Mouse (Mus musculus) c-Kit-negative CD71-positive TER-119-positive erythroid progenitor cells, embryonic 14.5 days (primary cell): Measurements from ENCODE around the gene Gga1.

Experiments used
- DNase-seq: peaks from one replicate; pipeline ENCODE4 v3.0.0-alpha.2; 2013; ENCODE audit warnings: low read depth, low spot score

The Gga1 gene

GRCm38 (mm10) chr15:78876991-78877809 is at the start of gene Gga1:
Gene Gga1 (plus strand): TSS chr15:78877190.
- peak; percentile 71 for DNase-seq

GRCm38 (mm10) chr15:78828315-78828714 is 48.7 kb upstream of the Gga1 start:
- DNase-seq, result no peak

- no peak for DNase-seq
Observed at GRCm38 (mm10) chr15:78829636-78830035, 47.4 kb upstream of the Gga1 start.

GRCm38 (mm10) chr15:78830742-78831719 is 46.0 kb upstream of the Gga1 start:
- DNase-seq, result no peak

- DNase-seq, result no peak
Observed at GRCm38 (mm10) chr15:78831720-78832657, 45.0 kb upstream of the Gga1 start.

DNA sequence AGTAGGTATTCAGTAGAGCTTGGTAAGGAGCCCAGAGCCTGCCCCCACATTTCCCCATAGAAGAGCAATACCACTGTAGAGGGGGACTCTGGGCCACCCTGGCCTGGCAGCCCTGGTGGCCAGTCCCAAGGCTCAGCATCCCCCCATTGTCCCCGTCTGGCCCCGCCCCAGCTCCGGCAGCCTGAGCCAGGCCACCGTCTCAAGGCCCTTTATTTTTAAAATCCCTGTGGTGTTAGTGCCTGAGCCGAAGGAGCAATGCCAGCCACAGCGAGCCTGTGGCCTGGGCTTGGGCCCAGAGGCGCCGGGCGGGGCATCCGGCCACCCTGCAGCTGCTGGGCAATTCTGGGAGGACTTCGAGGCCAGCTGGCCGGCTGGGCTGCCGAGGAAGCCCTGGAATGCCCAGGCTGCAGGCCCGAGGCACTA is 44.3 kb upstream of the Gga1 start:
- DNase-seq, result no peak

GRCm38 (mm10) chr15:78833582-78833981 is 43.4 kb upstream of the Gga1 start:
- peak; percentile 37 for DNase-seq

DNA sequence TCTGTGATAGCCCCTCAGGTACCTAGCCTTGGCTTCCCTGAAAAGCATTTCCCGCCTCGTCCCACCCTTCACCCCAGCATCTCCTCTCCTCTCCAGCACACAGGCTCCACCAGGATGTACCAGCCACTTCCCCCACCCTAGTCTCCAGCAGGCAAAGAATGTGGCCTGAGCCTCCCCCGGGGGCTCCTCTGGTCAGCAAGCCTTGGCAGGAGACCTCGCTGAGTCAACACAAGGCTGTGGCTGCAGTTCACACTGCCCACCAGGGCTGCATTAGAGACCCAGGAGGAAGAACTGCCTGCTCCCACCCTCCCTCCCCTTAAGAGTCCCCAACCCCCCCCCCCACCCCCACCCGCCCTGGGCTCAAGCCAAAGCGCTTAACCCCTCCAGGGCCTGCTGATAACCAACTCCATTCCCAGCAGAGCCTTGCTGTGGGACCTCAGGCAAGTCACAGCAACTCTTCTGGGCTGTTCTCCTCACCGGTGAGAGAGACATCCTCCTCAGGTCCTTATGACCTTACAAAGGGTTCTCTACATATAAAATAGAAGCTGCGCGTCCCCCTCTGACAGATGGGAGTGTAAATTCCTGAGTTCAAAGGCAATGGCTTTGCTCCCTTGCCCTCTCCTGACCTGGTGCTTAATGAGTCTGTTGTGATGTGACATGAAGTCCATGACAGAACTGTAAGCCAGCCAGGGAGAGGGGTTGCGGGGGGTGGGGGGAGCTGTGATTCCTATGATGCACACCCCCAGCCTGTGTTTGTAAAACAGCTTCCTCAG is 42.6 kb upstream of the Gga1 start:
- DNase-seq, result no peak

DNA sequence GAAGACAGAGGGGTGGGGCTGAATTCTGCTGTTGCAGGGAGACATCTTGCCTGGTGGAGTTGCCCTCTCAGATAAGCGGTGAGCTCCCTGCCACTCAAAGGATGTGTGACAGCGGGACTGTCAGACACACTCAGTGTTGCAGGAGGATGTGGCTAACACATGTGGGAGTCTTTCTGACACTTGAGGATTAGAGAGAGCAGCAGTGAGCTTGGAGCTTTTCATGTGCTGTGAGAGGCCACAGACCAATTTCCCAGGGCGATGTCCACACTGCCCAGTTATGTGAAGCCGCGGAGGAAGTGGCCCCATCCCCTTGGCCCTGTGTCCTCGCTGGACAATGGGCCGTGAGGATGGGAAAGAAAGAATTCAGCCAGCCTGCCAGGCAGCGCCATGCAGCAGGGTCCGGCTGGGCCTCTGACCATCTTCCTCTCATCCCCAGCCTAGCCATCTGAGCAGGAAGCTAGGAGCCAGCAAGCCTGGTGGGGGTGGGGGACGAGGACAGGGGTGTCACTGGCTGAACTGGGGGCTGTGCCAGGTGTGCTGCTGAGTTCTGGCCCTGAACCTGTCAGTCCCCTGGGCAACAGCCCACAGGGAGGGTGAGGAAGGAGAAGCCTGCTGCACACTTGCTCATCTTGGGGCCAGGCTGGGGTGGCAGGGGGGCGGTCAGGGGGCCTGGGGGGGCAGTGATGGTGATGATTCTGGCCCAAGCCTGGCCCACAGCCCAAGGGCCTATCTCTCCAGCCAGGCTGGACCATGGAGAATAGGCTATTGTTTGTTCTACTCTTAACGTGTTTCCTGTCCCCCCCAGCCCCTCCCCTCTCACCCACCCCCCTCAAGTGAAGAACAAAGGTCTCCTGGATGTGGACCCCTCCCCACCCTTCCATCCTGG is 41.5 kb upstream of the Gga1 start:
- DNase-seq, result no peak

GRCm38 (mm10) chr15:78836086-78836621 is 40.8 kb upstream of the Gga1 start:
- DNase-seq, result no peak

DNA sequence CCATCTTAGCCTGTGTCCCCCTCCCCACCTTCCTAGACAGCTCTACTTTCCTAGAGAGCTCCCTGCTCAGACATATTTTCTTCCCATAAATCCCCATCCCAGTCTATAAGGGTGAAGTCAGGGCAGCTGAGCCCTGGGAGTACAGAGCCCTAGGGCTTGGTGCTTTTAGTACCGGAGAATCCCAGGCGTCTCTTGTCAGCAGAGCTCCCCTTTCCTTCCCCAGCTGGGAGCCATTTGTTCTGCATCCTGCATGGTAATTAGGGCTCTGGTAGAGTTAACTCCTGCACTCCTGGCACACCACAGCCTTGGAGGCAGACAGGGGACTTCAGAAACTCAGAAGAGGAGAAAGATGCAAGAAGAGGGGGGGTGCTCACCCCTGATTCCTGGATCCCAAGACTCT is 37.2 kb upstream of the Gga1 start:
- DNase-seq, result no peak

- no peak for DNase-seq
Observed at GRCm38 (mm10) chr15:78840241-78840640, 36.7 kb upstream of the Gga1 start.

GRCm38 (mm10) chr15:78840751-78841150 is 36.2 kb upstream of the Gga1 start:
- DNase-seq, result no peak

GRCm38 (mm10) chr15:78841161-78841790 is 35.7 kb upstream of the Gga1 start:
- no peak for DNase-seq

GRCm38 (mm10) chr15:78842371-78843163 is 34.4 kb upstream of the Gga1 start, which contains the start of gene Cdc42ep1:
Gene Cdc42ep1 (plus strand): TSS chr15:78842624.
- no peak for DNase-seq

DNA sequence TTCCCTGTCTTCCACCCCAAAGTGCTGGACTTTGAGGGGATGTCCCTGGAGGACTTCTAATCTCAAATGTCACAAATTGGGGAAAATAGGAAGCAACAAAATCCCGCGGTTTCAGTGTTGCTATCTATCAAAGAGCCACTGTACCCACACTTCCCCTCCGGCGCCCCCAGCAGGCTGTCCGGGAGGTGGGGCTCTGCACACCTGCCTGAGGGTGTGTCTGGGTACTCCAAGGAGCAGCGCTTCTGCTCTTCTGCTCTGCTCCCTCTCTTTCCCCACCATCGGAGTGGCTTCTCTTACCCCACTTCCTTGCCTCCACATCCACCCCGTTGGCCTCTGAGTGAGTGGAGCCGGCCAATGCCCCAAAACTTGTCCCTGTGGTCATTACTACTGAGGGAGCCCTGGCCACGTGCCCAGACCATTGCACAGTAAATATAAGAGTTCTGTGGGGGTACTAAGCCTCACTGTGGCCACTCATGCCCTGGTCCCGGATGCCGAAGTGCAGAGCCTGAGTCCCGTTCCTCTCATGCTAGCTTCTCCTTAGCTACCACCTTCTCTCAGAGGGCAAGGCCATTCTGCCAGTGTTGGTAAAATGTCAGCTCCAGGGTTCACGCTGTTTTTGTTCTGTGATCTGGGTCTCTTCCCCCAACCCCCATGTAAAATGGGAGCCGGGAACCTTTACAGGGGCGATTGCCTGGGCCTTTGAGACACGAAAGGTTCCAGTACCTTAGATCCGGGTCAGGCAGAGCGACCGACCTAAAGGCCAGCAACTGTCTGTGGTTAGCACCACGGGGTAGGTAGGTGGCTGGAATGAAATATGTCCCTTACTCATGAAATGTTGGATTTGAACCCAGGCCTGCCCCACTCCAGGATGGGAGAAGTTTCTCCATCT is 33.2 kb upstream of the Gga1 start:
- DNase-seq, result no peak

DNA sequence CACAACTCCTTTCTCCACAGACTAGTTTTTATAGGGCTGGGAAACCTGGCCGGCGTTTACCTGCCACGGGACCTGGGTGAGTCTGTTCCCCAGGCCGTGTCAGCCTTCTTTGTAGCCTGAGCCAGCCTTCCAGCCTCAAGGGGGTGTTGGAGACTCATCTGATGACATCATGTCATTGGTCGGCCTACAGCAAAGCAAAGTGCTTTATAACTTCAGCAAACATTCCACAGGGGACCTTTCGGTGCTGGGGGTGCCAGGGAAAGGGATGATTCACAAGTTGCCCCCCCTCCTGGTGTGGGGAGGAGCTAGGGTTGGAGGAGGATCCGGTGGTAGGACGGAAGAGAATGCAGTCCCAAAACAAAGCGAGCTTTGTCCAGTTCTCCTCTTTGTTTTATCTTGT is 32.2 kb upstream of the Gga1 start:
- DNase-seq, result no peak
